Mouse (Mus musculus) heart, adult 2 months (tissue): ENCODE data around the gene Tyrobp. TPM values are rescaled to one million over a fixed set of nuclear protein-coding genes. Genes with fewer than 3 reads are reported as not detected.

ENCODE experiments used
- DNase-seq, 2 experiments: peaks; one replicate each; pipeline ENCODE4 v3.0.0; 2021
- H3K27ac ChIP-seq: fragments of 200-600 bp; 2 replicates; pipeline ENCODE4 v1.8.1; 2022
- H3K27me3 ChIP-seq: fragments of 200-500 bp; 2 replicates; pipeline ENCODE4 v1.6.1; 2012; ENCODE audit warnings: mild to moderate bottlenecking, low read length, inconsistent platforms, mixed read lengths; ENCODE audit not compliant: control insufficient read depth, insufficient read depth
- H3K36me3 ChIP-seq: fragments of 200-500 bp; 2 replicates; pipeline ENCODE4 v1.6.1; 2012; ENCODE audit warnings: low read length, inconsistent platforms; ENCODE audit not compliant: control insufficient read depth, insufficient read depth
- H3K4me1 ChIP-seq: fragments of 200-500 bp; 2 replicates; pipeline ENCODE4 v1.6.1; 2011; ENCODE audit warnings: low read length; ENCODE audit not compliant: control insufficient read depth, insufficient read depth
- H3K4me3 ChIP-seq: fragments of 200-600 bp; 2 replicates; pipeline ENCODE4 v1.8.1; 2022
- H3K79me2 ChIP-seq: fragments of 200-500 bp; replicated peaks from 2 replicates; pipeline ENCODE4 v1.6.1; 2012; ENCODE audit warnings: mild to moderate bottlenecking, inconsistent platforms, low read length, moderate library complexity, mixed read lengths; ENCODE audit not compliant: control insufficient read depth, insufficient read depth
- H3K9ac ChIP-seq: fragments of 200-500 bp; 2 replicates; pipeline ENCODE4 v1.6.1; 2012; ENCODE audit warnings: low read depth, mild to moderate bottlenecking, control low read depth, inconsistent platforms, low read length, mixed read lengths
- CTCF ChIP-seq: fragments of 200-600 bp; IDR thresholded peaks from 2 replicates; pipeline ENCODE4 v1.8.1; 2022; ENCODE audit warnings: antibody characterized with exemption, mild to moderate bottlenecking, moderate library complexity
- EP300 ChIP-seq: fragments of 200-500 bp; IDR thresholded peaks from 2 replicates; pipeline ENCODE4 v1.6.1; 2011; ENCODE audit warnings: low read depth, low read length, control low read depth; ENCODE audit not compliant: insufficient read depth
- POLR2A ChIP-seq: fragments of 200-500 bp; IDR thresholded peaks from 2 replicates; pipeline ENCODE4 v1.6.1; 2011; ENCODE audit warnings: mild to moderate bottlenecking, low read depth, low read length, control low read depth; ENCODE audit not compliant: insufficient read depth
- WGBS: fragments of 180-500 bp; shearing (Covaris S2); methylation state at CpG from one replicate; pipeline ENCODE4 v1.1.7; 2018; 5-methylcytosine and 5-hydroxymethylcytosine counted together
- intact Hi-C: fragments of 180-260 bp; cut with DNase I; formaldehyde crosslinking; loops from one replicate; pipeline ENCODE4 v1.15.1; 2025
- polyA plus RNA-seq: library from polyadenylated mRNA; depleted of rRNA; stranded (reverse); fragments of >200 nt; gene quantifications from 2 replicates; pipeline ENCODE4 v1.2.3, GENCODE M21; 2012
- total RNA-seq, 2 experiments: library from RNA; stranded (reverse); gene quantifications; 2 replicates each; pipeline ENCODE4 v1.2.3; 2021

Tyrobp gene
- total and polyA plus RNA-seq, 3 experiments, result 20.1 to 65.5 (median 23.6) TPM

GRCm38 (mm10) chr7:30393631-30394030 lies 19.9 kb upstream of the Tyrobp start:
- TF ChIP-seq CTCF, result no peak
- TF ChIP-seq POLR2A, result no peak
- no peak for TF ChIP-seq EP300
- H3K4me1 ChIP-seq, result no peaks in the 10 kb centered on the region
- no peak overlapping the region for H3K4me3 ChIP-seq
- H3K27me3 ChIP-seq, result no peaks in the 10 kb centered on the region
- H3K36me3 ChIP-seq, result no peaks in the 10 kb centered on the region
- intact Hi-C loops, result no loop called here
- H3K9ac ChIP-seq, result no peak overlapping the region
- DNase-seq, result no peak
- no peaks in the 10 kb centered on the region for H3K79me2 ChIP-seq
- WGBS, result 76% methylated on average over 4 of the region's 4 CpGs
- peak overlapping the region; percentile 36 for H3K27ac ChIP-seq

- Histone ChIP-seq H3K36me3 (no peaks in the 10 kb centered on the region), H3K9ac (no peak overlapping the region), H3K4me1 (no peaks in the 10 kb centered on the region), H3K4me3 (no peak overlapping the region), H3K27me3 (no peaks in the 10 kb centered on the region), H3K79me2 (no peaks in the 10 kb centered on the region), H3K27ac (peak overlapping the region; percentile 36)
- TF ChIP-seq CTCF, result no peak
- TF ChIP-seq POLR2A, result no peak
- TF ChIP-seq EP300, result 0 out of 2 replicates have a peak, but pooled peaks have one; percentile 27
- 22% methylated on average over 11 of the region's 11 CpGs for WGBS
- intact Hi-C loops, result no loop called here
- peak in 1 of 2 experiments; percentile 63 for DNase-seq
Observed at GRCm38 (mm10) chr7:30394379-30394778, 19.2 kb upstream of the Tyrobp start.

DNA sequence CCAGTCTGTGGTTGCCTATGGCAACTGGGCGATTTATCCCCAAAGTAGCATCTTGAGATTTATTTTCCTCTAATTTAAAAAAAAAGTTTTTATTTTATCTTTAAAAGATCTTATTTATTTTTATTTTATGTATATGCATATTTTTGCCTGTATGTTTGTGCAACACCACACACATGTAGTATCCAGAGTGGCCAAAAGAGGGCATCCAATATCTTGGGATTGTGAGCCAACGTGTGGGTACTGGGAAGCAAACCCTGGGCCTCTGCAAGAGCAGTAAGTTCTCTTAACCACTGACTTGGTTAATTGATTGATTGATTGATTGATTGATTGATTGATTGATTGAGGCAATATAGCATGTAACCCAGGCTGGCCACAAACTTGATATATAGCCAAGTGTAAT lies 18.7 kb upstream of the Tyrobp start:
- WGBS, result 60% methylated on average over 2 of the region's 2 CpGs
- Histone ChIP-seq H3K9ac (no peak overlapping the region), H3K36me3 (no peaks in the 10 kb centered on the region), H3K27ac (no peak overlapping the region), H3K4me3 (no peak overlapping the region), H3K79me2 (no peaks in the 10 kb centered on the region), H3K4me1 (no peaks in the 10 kb centered on the region), H3K27me3 (no peaks in the 10 kb centered on the region)
- DNase-seq, result no peak
- intact Hi-C loops, result no loop called here
- TF ChIP-seq CTCF (peak; percentile 41), POLR2A (no peak)

- Histone ChIP-seq H3K27ac (no peak overlapping the region), H3K4me3 (no peak overlapping the region), H3K4me1 (no peaks in the 10 kb centered on the region), H3K9ac (no peak overlapping the region), H3K36me3 (no peaks in the 10 kb centered on the region), H3K79me2 (no peaks in the 10 kb centered on the region), H3K27me3 (no peaks in the 10 kb centered on the region)
- intact Hi-C loops, result no loop called here
- DNase-seq, result no peak
- no peak for TF ChIP-seq POLR2A
- no peak for TF ChIP-seq CTCF
- TF ChIP-seq EP300, result no peak
- 34% methylated on average over 7 of the region's 7 CpGs for WGBS
Observed at GRCm38 (mm10) chr7:30399671-30400070, 13.9 kb upstream of the Tyrobp start.

GRCm38 (mm10) chr7:30402343-30402742 lies 11.2 kb upstream of the Tyrobp start:
- WGBS, result 49% methylated on average over 4 of the region's 4 CpGs
- Histone ChIP-seq H3K36me3 (no peaks in the 10 kb centered on the region), H3K4me3 (no peak overlapping the region), H3K9ac (no peak overlapping the region), H3K4me1 (no peaks in the 10 kb centered on the region), H3K79me2 (no peaks in the 10 kb centered on the region), H3K27me3 (no peaks in the 10 kb centered on the region), H3K27ac (no peak overlapping the region)
- intact Hi-C loops, result no loop called here
- DNase-seq, result no peak
- no peak for TF ChIP-seq EP300
- no peak for TF ChIP-seq CTCF
- TF ChIP-seq POLR2A, result no peak

GRCm38 (mm10) chr7:30408639-30409038 lies 4.9 kb upstream of the Tyrobp start:
- WGBS, result 84% methylated on average over 3 of the region's 3 CpGs
- Histone ChIP-seq H3K4me3 (no peak overlapping the region), H3K9ac (no peak overlapping the region), H3K36me3 (no peaks in the 10 kb centered on the region), H3K79me2 (no peaks in the 10 kb centered on the region), H3K4me1 (no peaks in the 10 kb centered on the region), H3K27ac (no peak overlapping the region), H3K27me3 (no peaks in the 10 kb centered on the region)
- TF ChIP-seq EP300 (no peak), POLR2A (no peak), CTCF (no peak)
- no peak for DNase-seq
- intact Hi-C loops, result no loop called here
